Mouse (Mus musculus) MEL (cell line): ENCODE results near the gene Grip2. TPM values are rescaled to one million over a fixed set of nuclear protein-coding genes. Genes with fewer than 3 reads are reported as not detected.

Experiments used
- DNase-seq: peaks from one replicate; pipeline ENCODE4 v3.0.0; 2011; ENCODE audit warnings: low read depth, low spot score
- H3K27ac ChIP-seq: 2 replicates; pipeline ENCODE4 v1.5.1; 2012; ENCODE audit warnings: low read depth, mild to moderate bottlenecking, control low read depth, low read length, moderate library complexity; ENCODE audit not compliant: control insufficient read depth
- H3K27me3 ChIP-seq, 2 experiments: fragments of 150-350 bp in 1 of 2; sonication (generic) in 1 of 2; 2 replicates each; pipeline ENCODE4 v1.6.1; 2012; ENCODE audit warnings: low read length in 2 of 2, mild to moderate bottlenecking in 2 of 2, improper control_type of control experiment in 1 of 2, moderate library complexity in 1 of 2; ENCODE audit not compliant: insufficient read depth in 2 of 2, control insufficient read depth in 1 of 2
- H3K36me3 ChIP-seq, 2 experiments: 2 replicates each; pipeline ENCODE4 v1.6.1; 2012 to 2014; ENCODE audit warnings: low read length in 2 of 2, improper control_type of control experiment in 1 of 2, inconsistent platforms in 1 of 2, mild to moderate bottlenecking in 1 of 2; ENCODE audit not compliant: insufficient read depth in 2 of 2, control insufficient read depth in 1 of 2
- H3K4me1 ChIP-seq, 2 experiments: fragments of 150-350 bp in 1 of 2; sonication (generic) in 1 of 2; 2 replicates each; pipeline ENCODE4 v1.6.1; 2012; ENCODE audit warnings: low read length in 2 of 2, improper control_type of control experiment in 1 of 2, mild to moderate bottlenecking in 1 of 2; ENCODE audit not compliant: insufficient read depth in 2 of 2, control insufficient read depth in 1 of 2
- H3K4me3 ChIP-seq, 2 experiments: fragments of 150-350 bp in 1 of 2; sonication (generic) in 1 of 2; 2 replicates each; pipeline ENCODE4 v1.5.1; 2012; ENCODE audit warnings: low read depth in 2 of 2, low read length in 2 of 2, mild to moderate bottlenecking in 2 of 2, moderate library complexity in 2 of 2, control low read depth in 1 of 2, improper control_type of control experiment in 1 of 2; ENCODE audit not compliant: control insufficient read depth in 1 of 2, insufficient read depth in 1 of 2
- H3K79me2 ChIP-seq: 2 replicates; pipeline ENCODE4 v1.6.1; 2012; ENCODE audit warnings: mild to moderate bottlenecking, low read length, moderate library complexity; ENCODE audit not compliant: control insufficient read depth, poor library complexity, insufficient read depth
- H3K9ac ChIP-seq: 2 replicates; pipeline ENCODE4 v1.6.1; 2012; ENCODE audit warnings: low read depth, mild to moderate bottlenecking, control low read depth, low read length, moderate library complexity; ENCODE audit not compliant: control insufficient read depth, poor library complexity, severe bottlenecking
- H3K9me3 ChIP-seq: fragments of 150-350 bp; sonication (generic); replicated peaks from 2 replicates; pipeline ENCODE4 v1.6.1; 2012; ENCODE audit warnings: mild to moderate bottlenecking, low read length, improper control_type of control experiment, moderate library complexity; ENCODE audit not compliant: insufficient read depth
- CHD1 ChIP-seq: IDR thresholded peaks from 2 replicates; pipeline ENCODE4 v1.6.1; 2012; ENCODE audit warnings: low read depth, mild to moderate bottlenecking, inconsistent platforms, low read length, improper control_type of control experiment
- CHD2 ChIP-seq: IDR thresholded peaks from 2 replicates; pipeline ENCODE4 v1.6.1; 2011; ENCODE audit warnings: low read length, improper control_type of control experiment
- CTCF ChIP-seq, 3 experiments: IDR thresholded peaks in 2 of 3; conservative IDR thresholded peaks in 1 of 3; 2 replicates each; pipeline ENCODE4 v1.5.1; 2011 to 2012; ENCODE audit warnings: low read length in 3 of 3, low read depth in 2 of 3, mild to moderate bottlenecking in 2 of 3, improper control_type of control experiment in 1 of 3, inconsistent platforms in 1 of 3, mixed read lengths in 1 of 3, moderate library complexity in 1 of 3; ENCODE audit not compliant: control insufficient read depth in 1 of 3, insufficient read depth in 1 of 3, poor library complexity in 1 of 3, severe bottlenecking in 1 of 3
- E2F4 ChIP-seq: IDR thresholded peaks from 2 replicates; pipeline ENCODE4 v1.6.1; 2011; ENCODE audit warnings: low read depth, low read length, improper control_type of control experiment, borderline replicate concordance
- ETS1 ChIP-seq: IDR thresholded peaks from 2 replicates; pipeline ENCODE4 v1.6.1; 2012; ENCODE audit warnings: low read depth, mild to moderate bottlenecking, inconsistent platforms, low read length, improper control_type of control experiment, moderate library complexity
- GABPA ChIP-seq: IDR thresholded peaks from 2 replicates; pipeline ENCODE4 v1.6.1; 2012; ENCODE audit warnings: low read depth, mild to moderate bottlenecking, inconsistent platforms, low read length, improper control_type of control experiment, moderate library complexity
- JUND ChIP-seq: IDR thresholded peaks from 2 replicates; pipeline ENCODE4 v1.6.1; 2011; ENCODE audit warnings: low read depth, mild to moderate bottlenecking, improper control_type of control experiment, low read length
- MAX ChIP-seq: IDR thresholded peaks from 2 replicates; pipeline ENCODE4 v1.6.1; 2011; ENCODE audit warnings: low read length, improper control_type of control experiment
- MAZ ChIP-seq: IDR thresholded peaks from 2 replicates; pipeline ENCODE4 v1.6.1; 2012; ENCODE audit warnings: low read depth, mild to moderate bottlenecking, inconsistent platforms, low read length, improper control_type of control experiment
- NELFE ChIP-seq: IDR thresholded peaks from 2 replicates; pipeline ENCODE4 v1.6.1; 2011; ENCODE audit warnings: low read depth, low read length, improper control_type of control experiment
- POLR2AphosphoS2 ChIP-seq: IDR thresholded peaks from 2 replicates; pipeline ENCODE4 v1.6.1; 2011; ENCODE audit warnings: low read length, improper control_type of control experiment
- RAD21 ChIP-seq: IDR thresholded peaks from 2 replicates; pipeline ENCODE4 v1.6.1; 2011; ENCODE audit warnings: mild to moderate bottlenecking, low read depth, low read length, improper control_type of control experiment
- RCOR1 ChIP-seq: IDR thresholded peaks from 2 replicates; pipeline ENCODE4 v1.6.1; 2012; ENCODE audit warnings: low read depth, mild to moderate bottlenecking, inconsistent platforms, low read length, improper control_type of control experiment
- SIN3A ChIP-seq: IDR thresholded peaks from 2 replicates; pipeline ENCODE4 v1.6.1; 2012; ENCODE audit warnings: low read length, improper control_type of control experiment, inconsistent platforms
- SMC3 ChIP-seq: IDR thresholded peaks from 2 replicates; pipeline ENCODE4 v1.6.1; 2011; ENCODE audit warnings: low read depth, low read length, improper control_type of control experiment
- TAL1 ChIP-seq: IDR thresholded peaks from 2 replicates; pipeline ENCODE4 v1.6.1; 2012; ENCODE audit warnings: mild to moderate bottlenecking, inconsistent platforms, low read length, moderate library complexity, mixed read lengths
- TBP ChIP-seq: IDR thresholded peaks from 2 replicates; pipeline ENCODE4 v1.8.0; 2011; ENCODE audit warnings: low read depth, low read length, improper control_type of control experiment
- USF1 ChIP-seq: IDR thresholded peaks from 2 replicates; pipeline ENCODE4 v1.6.1; 2014; ENCODE audit warnings: low read depth, mild to moderate bottlenecking, inconsistent platforms, low read length, improper control_type of control experiment, moderate library complexity
- ZKSCAN1 ChIP-seq: IDR thresholded peaks from 2 replicates; pipeline ENCODE4 v1.6.1; 2012; ENCODE audit warnings: low read depth, mild to moderate bottlenecking, inconsistent platforms, low read length, improper control_type of control experiment, moderate library complexity
- ZMIZ1 ChIP-seq: IDR thresholded peaks from 2 replicates; pipeline ENCODE4 v1.6.1; 2012; ENCODE audit warnings: low read depth, mild to moderate bottlenecking, inconsistent platforms, low read length, improper control_type of control experiment, moderate library complexity
- polyA plus RNA-seq, 2 experiments: library from polyadenylated mRNA; stranded (reverse) in 1 of 2; unstranded in 1 of 2; fragments of >175 nt in 1 of 2; fragments of >200 nt in 1 of 2; gene quantifications; 2 replicates each; pipeline versions ENCODE4 v1.2.1 to v1.2.4; 2012; ENCODE audit warnings: low replicate concordance in 2 of 2, low read depth in 1 of 2; ENCODE audit not compliant: insufficient read length in 2 of 2, insufficient read depth in 1 of 2, missing spikeins in 1 of 2
- total RNA-seq: library from RNA; depleted of rRNA; stranded (reverse); fragments of 300-350 nt; gene quantifications from 2 replicates; pipeline ENCODE4 v1.2.3, GENCODE M21; 2012

Gene Grip2
- total and polyA plus RNA-seq, 3 experiments = not detected

GRCm38 (mm10) chr6:91743886-91744285 is 83.2 kb downstream of the Grip2 start:
- peaks cover 0 to 8% of the 10 kb centered on the region in 2 experiments; a peak in 1 of 4 replicates for H3K36me3 ChIP-seq
- no peak for TF ChIP-seq USF1
- TF ChIP-seq CHD1 = no peak
- no peak for TF ChIP-seq MAZ
- TF ChIP-seq SMC3 = no peak
- no peak for TF ChIP-seq GABPA
- TF ChIP-seq POLR2AphosphoS2 = no peak
- TF ChIP-seq RAD21 = no peak
- TF ChIP-seq ZMIZ1 = no peak
- no peak for TF ChIP-seq CHD2
- no peak for TF ChIP-seq JUND
- no peak for TF ChIP-seq ETS1
- no peak for TF ChIP-seq RCOR1
- TF ChIP-seq SIN3A = no peak
- no peak for TF ChIP-seq TBP
- no peak for TF ChIP-seq ZKSCAN1
- no peak for TF ChIP-seq MAX
- TF ChIP-seq E2F4 = no peak
- TF ChIP-seq NELFE = no peak
- H3K79me2 ChIP-seq = no peaks in the 10 kb centered on the region
- no peak overlapping the region for H3K4me3 ChIP-seq
- H3K9ac ChIP-seq = no peak overlapping the region
- no peak overlapping the region for H3K27ac ChIP-seq
- H3K4me1 ChIP-seq = no peaks in the 10 kb centered on the region
- no peaks in the 10 kb centered on the region for H3K27me3 ChIP-seq
- DNase-seq = no peak
- no peaks in the 10 kb centered on the region for H3K9me3 ChIP-seq

GRCm38 (mm10) chr6:91742995-91743394 is 84.1 kb downstream of the Grip2 start:
- no peak for DNase-seq
- no peak overlapping the region for H3K9ac ChIP-seq
- TF ChIP-seq TAL1 = no peak
- TF ChIP-seq RCOR1 = no peak
- no peak for TF ChIP-seq CTCF (IDR thresholded peaks at IDR 0.05 in 2 of 3, conservative IDR thresholded peaks at IDR 0.05 in 1 of 3; ENCODE audit: control insufficient read depth in 1 of 3, insufficient read depth in 1 of 3, low read depth in 2 of 3, low read length in 3 of 3, poor library complexity in 1 of 3, severe bottlenecking in 1 of 3)
- TF ChIP-seq E2F4 = no peak
- TF ChIP-seq MAX = no peak
- no peak for TF ChIP-seq NELFE
- TF ChIP-seq USF1 = no peak
- no peak for TF ChIP-seq TBP
- no peaks in the 10 kb centered on the region for H3K9me3 ChIP-seq
- no peaks in the 10 kb centered on the region for H3K79me2 ChIP-seq
- no peak overlapping the region for H3K27ac ChIP-seq
- no peaks in the 10 kb centered on the region for H3K27me3 ChIP-seq
- peaks cover 0 to 8% of the 10 kb centered on the region in 2 experiments; a peak in 1 of 4 replicates for H3K36me3 ChIP-seq
- no peaks in the 10 kb centered on the region for H3K4me1 ChIP-seq
- H3K4me3 ChIP-seq = no peak overlapping the region
